Mouse (Mus musculus): ENCODE results near the gene Ror2. TPM values are rescaled to one million over a fixed set of nuclear protein-coding genes. Genes with fewer than 3 reads are reported as not detected.

Ror2 gene
- polyA plus RNA-seq, 1 experiment from 2014 or later: 13.2 TPM

GRCm38 (mm10) chr13:53274771-53275170 lies 11.2 kb downstream of the Ror2 start:
- Histone ChIP-seq H3K36me3 (ENCODE audit: control insufficient read depth, insufficient read depth, low read length) (no peaks in the 10 kb centered on the region), H3K4me3 (ENCODE audit: control insufficient read depth in 1 of 2, insufficient read depth in 1 of 2, low read depth in 1 of 2, low read length in 2 of 2) (no peak overlapping the region), H3K27me3 (ENCODE audit: control insufficient read depth, insufficient read depth, low read length) (no peaks in the 10 kb centered on the region), H3K27ac (replicated peaks in 1 of 2; ENCODE audit: control insufficient read depth in 1 of 2, insufficient read depth in 1 of 2, low read depth in 2 of 2, low read length in 2 of 2) (peak overlapping the region in 1 of 2 experiments; percentile 57; a peak in 2 of 4 replicates), H3K9ac (ENCODE audit: low read length) (no peak overlapping the region), H3K4me2 (ENCODE audit: low read length) (no peak overlapping the region), H3K4me1 (ENCODE audit: control insufficient read depth in 2 of 2, insufficient read depth in 2 of 2, low read length in 2 of 2) (peaks cover 34 to 72% of the 10 kb centered on the region in 2 experiments), H3K9me3 (ENCODE audit: control insufficient read depth, low read length) (no peaks in the 10 kb centered on the region)
- 68% methylated on average over 1 of the region's 1 CpGs for whole genome bisulfite sequencing
- no peak for ATAC-seq (ENCODE audit: insufficient number of reproducible peaks, insufficient read depth, low FRiP score, low read depth)

GRCm38 (mm10) chr13:53271595-53271994 lies 14.3 kb downstream of the Ror2 start:
- H3K9ac ChIP-seq (ENCODE audit: low read length): no peak overlapping the region
- ATAC-seq (ENCODE audit: insufficient number of reproducible peaks, insufficient read depth, low FRiP score, low read depth): no peak
- peak overlapping the region; percentile 66 to 84 for H3K27ac ChIP-seq (replicated peaks in 1 of 2; ENCODE audit: control insufficient read depth in 1 of 2, insufficient read depth in 1 of 2, low read depth in 2 of 2, low read length in 2 of 2)
- no peaks in the 10 kb centered on the region for H3K9me3 ChIP-seq (ENCODE audit: control insufficient read depth, low read length)
- no peaks in the 10 kb centered on the region for H3K36me3 ChIP-seq (ENCODE audit: control insufficient read depth, insufficient read depth, low read length)
- peak overlapping the region; percentile 4 for H3K4me2 ChIP-seq (ENCODE audit: low read length)
- 39% methylated on average over 3 of the region's 3 CpGs for WGBS
- H3K4me3 ChIP-seq (ENCODE audit: control insufficient read depth in 1 of 2, insufficient read depth in 1 of 2, low read depth in 1 of 2, low read length in 2 of 2): no peak overlapping the region
- peaks cover 21 to 61% of the 10 kb centered on the region in 2 experiments for H3K4me1 ChIP-seq (ENCODE audit: control insufficient read depth in 2 of 2, insufficient read depth in 2 of 2, low read length in 2 of 2)
- no peaks in the 10 kb centered on the region for H3K27me3 ChIP-seq (ENCODE audit: control insufficient read depth, insufficient read depth, low read length)

GRCm38 (mm10) chr13:53270549-53270948 lies 15.4 kb downstream of the Ror2 start:
- Histone ChIP-seq H3K4me2 (ENCODE audit: low read length) (no peak overlapping the region), H3K9ac (ENCODE audit: low read length) (no peak overlapping the region), H3K9me3 (ENCODE audit: control insufficient read depth, low read length) (no peaks in the 10 kb centered on the region), H3K4me3 (ENCODE audit: control insufficient read depth in 1 of 2, insufficient read depth in 1 of 2, low read depth in 1 of 2, low read length in 2 of 2) (no peak overlapping the region), H3K27me3 (ENCODE audit: control insufficient read depth, insufficient read depth, low read length) (no peaks in the 10 kb centered on the region), H3K27ac (replicated peaks in 1 of 2; ENCODE audit: control insufficient read depth in 1 of 2, insufficient read depth in 1 of 2, low read depth in 2 of 2, low read length in 2 of 2) (no peak overlapping the region), H3K4me1 (ENCODE audit: control insufficient read depth in 2 of 2, insufficient read depth in 2 of 2, low read length in 2 of 2) (peaks cover 14 to 60% of the 10 kb centered on the region in 2 experiments), H3K36me3 (ENCODE audit: control insufficient read depth, insufficient read depth, low read length) (no peaks in the 10 kb centered on the region)
- WGBS: 65% methylated on average over 4 of the region's 4 CpGs
- no peak for ATAC-seq (ENCODE audit: insufficient number of reproducible peaks, insufficient read depth, low FRiP score, low read depth)

GRCm38 (mm10) chr13:53268541-53268940 lies 17.4 kb downstream of the Ror2 start:
- H3K4me3 ChIP-seq (ENCODE audit: control insufficient read depth in 1 of 2, insufficient read depth in 1 of 2, low read depth in 1 of 2, low read length in 2 of 2): no peak overlapping the region
- H3K27me3 ChIP-seq (ENCODE audit: control insufficient read depth, insufficient read depth, low read length): no peaks in the 10 kb centered on the region
- no peaks in the 10 kb centered on the region for H3K36me3 ChIP-seq (ENCODE audit: control insufficient read depth, insufficient read depth, low read length)
- H3K4me2 ChIP-seq (ENCODE audit: low read length): no peak overlapping the region
- H3K9ac ChIP-seq (ENCODE audit: low read length): no peak overlapping the region
- 79% methylated on average over 5 of the region's 6 CpGs for WGBS
- ATAC-seq (ENCODE audit: insufficient number of reproducible peaks, insufficient read depth, low FRiP score, low read depth): no peak
- H3K4me1 ChIP-seq (ENCODE audit: control insufficient read depth in 2 of 2, insufficient read depth in 2 of 2, low read length in 2 of 2): peaks cover 18 to 62% of the 10 kb centered on the region in 2 experiments
- no peak overlapping the region for H3K27ac ChIP-seq (replicated peaks in 1 of 2; ENCODE audit: control insufficient read depth in 1 of 2, insufficient read depth in 1 of 2, low read depth in 2 of 2, low read length in 2 of 2)
- no peaks in the 10 kb centered on the region for H3K9me3 ChIP-seq (ENCODE audit: control insufficient read depth, low read length)

- H3K4me3 ChIP-seq (ENCODE audit: control insufficient read depth in 1 of 2, insufficient read depth in 1 of 2, low read depth in 1 of 2, low read length in 2 of 2): no peak overlapping the region
- WGBS: 43% methylated on average over 6 of the region's 6 CpGs
- H3K27me3 ChIP-seq (ENCODE audit: control insufficient read depth, insufficient read depth, low read length): no peaks in the 10 kb centered on the region
- no peak overlapping the region for H3K4me2 ChIP-seq (ENCODE audit: low read length)
- no peaks in the 10 kb centered on the region for H3K36me3 ChIP-seq (ENCODE audit: control insufficient read depth, insufficient read depth, low read length)
- peak overlapping the region; percentile 21 to 42; a peak in 3 of 4 replicates for H3K27ac ChIP-seq (replicated peaks in 1 of 2; ENCODE audit: control insufficient read depth in 1 of 2, insufficient read depth in 1 of 2, low read depth in 2 of 2, low read length in 2 of 2)
- no peak overlapping the region for H3K9ac ChIP-seq (ENCODE audit: low read length)
- H3K4me1 ChIP-seq (ENCODE audit: control insufficient read depth in 2 of 2, insufficient read depth in 2 of 2, low read length in 2 of 2): peaks cover 25 to 69% of the 10 kb centered on the region in 2 experiments
- no peaks in the 10 kb centered on the region for H3K9me3 ChIP-seq (ENCODE audit: control insufficient read depth, low read length)
- ATAC-seq (ENCODE audit: insufficient number of reproducible peaks, insufficient read depth, low FRiP score, low read depth): no peak
Measured at GRCm38 (mm10) chr13:53267849-53268248, 18.1 kb downstream of the Ror2 start.

- ATAC-seq (ENCODE audit: insufficient number of reproducible peaks, insufficient read depth, low FRiP score, low read depth): no peak
- Histone ChIP-seq H3K9me3 (ENCODE audit: control insufficient read depth, low read length) (no peaks in the 10 kb centered on the region), H3K27ac (replicated peaks in 1 of 2; ENCODE audit: control insufficient read depth in 1 of 2, insufficient read depth in 1 of 2, low read depth in 2 of 2, low read length in 2 of 2) (peak overlapping the region in 1 of 2 experiments; percentile 72; a peak in 2 of 4 replicates), H3K4me2 (ENCODE audit: low read length) (peak overlapping the region; percentile 28), H3K9ac (ENCODE audit: low read length) (peak overlapping the region; percentile 56; the same call in 1 of the 2 replicates), H3K4me1 (ENCODE audit: control insufficient read depth in 2 of 2, insufficient read depth in 2 of 2, low read length in 2 of 2) (peaks cover 31 to 70% of the 10 kb centered on the region in 2 experiments), H3K36me3 (ENCODE audit: control insufficient read depth, insufficient read depth, low read length) (no peaks in the 10 kb centered on the region), H3K4me3 (ENCODE audit: control insufficient read depth in 1 of 2, insufficient read depth in 1 of 2, low read depth in 1 of 2, low read length in 2 of 2) (no peak overlapping the region), H3K27me3 (ENCODE audit: control insufficient read depth, insufficient read depth, low read length) (no peaks in the 10 kb centered on the region)
- 93% methylated on average over 4 of the region's 4 CpGs for WGBS
Measured at GRCm38 (mm10) chr13:53267155-53267554, 18.8 kb downstream of the Ror2 start.

GRCm38 (mm10) chr13:53266543-53266951 lies 19.4 kb downstream of the Ror2 start:
- no peaks in the 10 kb centered on the region for H3K36me3 ChIP-seq (ENCODE audit: control insufficient read depth, insufficient read depth, low read length)
- peak overlapping the region; percentile 56; the same call in 1 of the 2 replicates for H3K9ac ChIP-seq (ENCODE audit: low read length)
- no peaks in the 10 kb centered on the region for H3K27me3 ChIP-seq (ENCODE audit: control insufficient read depth, insufficient read depth, low read length)
- 43% methylated on average over 8 of the region's 8 CpGs for WGBS
- H3K4me1 ChIP-seq (ENCODE audit: control insufficient read depth in 2 of 2, insufficient read depth in 2 of 2, low read length in 2 of 2): peaks cover 32 to 74% of the 10 kb centered on the region in 2 experiments
- no peak for ATAC-seq (ENCODE audit: insufficient number of reproducible peaks, insufficient read depth, low FRiP score, low read depth)
- H3K27ac ChIP-seq (replicated peaks in 1 of 2; ENCODE audit: control insufficient read depth in 1 of 2, insufficient read depth in 1 of 2, low read depth in 2 of 2, low read length in 2 of 2): peak overlapping the region in 1 of 2 experiments; percentile 72; a peak in 2 of 4 replicates
- no peaks in the 10 kb centered on the region for H3K9me3 ChIP-seq (ENCODE audit: control insufficient read depth, low read length)
- H3K4me3 ChIP-seq (ENCODE audit: control insufficient read depth in 1 of 2, insufficient read depth in 1 of 2, low read depth in 1 of 2, low read length in 2 of 2): no peak overlapping the region
- H3K4me2 ChIP-seq (ENCODE audit: low read length): peak overlapping the region; percentile 28

GRCm38 (mm10) chr13:53264896-53265295 lies 21.0 kb downstream of the Ror2 start:
- Histone ChIP-seq H3K27ac (replicated peaks in 1 of 2; ENCODE audit: control insufficient read depth in 1 of 2, insufficient read depth in 1 of 2, low read depth in 2 of 2, low read length in 2 of 2) (peak overlapping the region; percentile 23 to 53; a peak in 3 of 4 replicates), H3K36me3 (ENCODE audit: control insufficient read depth, insufficient read depth, low read length) (no peaks in the 10 kb centered on the region), H3K27me3 (ENCODE audit: control insufficient read depth, insufficient read depth, low read length) (no peaks in the 10 kb centered on the region), H3K4me2 (ENCODE audit: low read length) (no peak overlapping the region), H3K4me3 (ENCODE audit: control insufficient read depth in 1 of 2, insufficient read depth in 1 of 2, low read depth in 1 of 2, low read length in 2 of 2) (no peak overlapping the region), H3K4me1 (ENCODE audit: control insufficient read depth in 2 of 2, insufficient read depth in 2 of 2, low read length in 2 of 2) (peaks cover 48 to 77% of the 10 kb centered on the region in 2 experiments), H3K9ac (ENCODE audit: low read length) (no peak overlapping the region), H3K9me3 (ENCODE audit: control insufficient read depth, low read length) (no peaks in the 10 kb centered on the region)
- 87% methylated on average over 4 of the region's 4 CpGs for WGBS
- no peak for ATAC-seq (ENCODE audit: insufficient number of reproducible peaks, insufficient read depth, low FRiP score, low read depth)

Data from heart, embryonic 14.5 days (tissue).